Mouse (Mus musculus) heart, postnatal 0 days (tissue): ENCODE results near the gene Cebpg. TPM values are rescaled to one million over a fixed set of nuclear protein-coding genes. Genes with fewer than 3 reads are reported as not detected.

ENCODE experiments used
- ATAC-seq: fragments of 200-750 bp; cut with Nextera tagmentation; 2 replicates; pipeline ENCODE4 v1.8.0; 2017; ENCODE audit warnings: low read depth, moderate number of reproducible peaks, moderate library complexity; ENCODE audit not compliant: insufficient read depth
- DNase-seq: peaks from one replicate; pipeline ENCODE4 v3.0.0-alpha.2; 2016; ENCODE audit warnings: low spot score
- H3K27ac ChIP-seq: fragments of 300-500 bp; sonication (generic); 2 replicates; pipeline ENCODE4 v1.5.1; 2014; ENCODE audit warnings: low read depth, mild to moderate bottlenecking
- H3K27me3 ChIP-seq: fragments of 300-500 bp; sonication (generic); 2 replicates; pipeline ENCODE4 v1.6.1; 2014; ENCODE audit warnings: low read length, mixed read lengths; ENCODE audit not compliant: control insufficient read depth, insufficient read depth
- H3K36me3 ChIP-seq: fragments of 300-500 bp; sonication (generic); replicated peaks from 2 replicates; pipeline ENCODE4 v1.6.1; 2014; ENCODE audit warnings: low read length, mixed read lengths; ENCODE audit not compliant: control insufficient read depth, insufficient read depth
- H3K4me1 ChIP-seq: fragments of 300-500 bp; sonication (generic); 2 replicates; pipeline ENCODE4 v1.6.1; 2014; ENCODE audit warnings: antibody characterized with exemption; ENCODE audit not compliant: control insufficient read depth, insufficient read depth
- H3K4me2 ChIP-seq: fragments of 300-500 bp; sonication (generic); 2 replicates; pipeline ENCODE4 v1.6.1; 2014; ENCODE audit warnings: low read depth, mild to moderate bottlenecking, low read length, moderate library complexity
- H3K4me3 ChIP-seq: fragments of 300-500 bp; sonication (generic); 2 replicates; pipeline ENCODE4 v1.5.1; 2014; ENCODE audit warnings: low read depth, low read length
- H3K9ac ChIP-seq: fragments of 300-500 bp; sonication (generic); replicated peaks from 2 replicates; pipeline ENCODE4 v1.6.1; 2014; ENCODE audit warnings: low read depth, low read length, mixed read lengths
- H3K9me3 ChIP-seq: fragments of 300-500 bp; sonication (generic); replicated peaks from 2 replicates; pipeline ENCODE4 v1.6.1; 2016; ENCODE audit warnings: low read length; ENCODE audit not compliant: control insufficient read depth
- CTCF ChIP-seq: IDR thresholded peaks from 2 replicates; pipeline ENCODE4 v1.5.1; 2016; ENCODE audit warnings: antibody characterized with exemption, control low read depth, low read depth
- EP300 ChIP-seq: IDR thresholded peaks from 2 replicates; pipeline ENCODE4 v1.6.1; 2016; ENCODE audit warnings: antibody characterized with exemption, low read depth
- WGBS: fragments of 180-500 bp; shearing (Covaris S2); extraction: QIAGEN DNeasy Blood & Tissue Kit; methylation state at CpG from one replicate; pipeline ENCODE4 v1.1.7; 2014; 5-methylcytosine and 5-hydroxymethylcytosine counted together
- polyA plus RNA-seq: library from polyadenylated mRNA; unstranded; fragments of >200 nt; fragmentation: Nextera tagmentation; extraction: Ambion mirVana; gene quantifications from 2 replicates; pipeline ENCODE4 v1.2.1, GENCODE M21; 2015
- total RNA-seq: library from RNA; depleted of rRNA; stranded (reverse); fragments of >200 nt; gene quantifications from 2 replicates; pipeline ENCODE4 v1.2.3, GENCODE M21; 2014; ENCODE audit warnings: low replicate concordance

Cebpg gene
- total and polyA plus RNA-seq, 2 experiments from 2014 or later, result 9.1 to 13.4 TPM

DNA sequence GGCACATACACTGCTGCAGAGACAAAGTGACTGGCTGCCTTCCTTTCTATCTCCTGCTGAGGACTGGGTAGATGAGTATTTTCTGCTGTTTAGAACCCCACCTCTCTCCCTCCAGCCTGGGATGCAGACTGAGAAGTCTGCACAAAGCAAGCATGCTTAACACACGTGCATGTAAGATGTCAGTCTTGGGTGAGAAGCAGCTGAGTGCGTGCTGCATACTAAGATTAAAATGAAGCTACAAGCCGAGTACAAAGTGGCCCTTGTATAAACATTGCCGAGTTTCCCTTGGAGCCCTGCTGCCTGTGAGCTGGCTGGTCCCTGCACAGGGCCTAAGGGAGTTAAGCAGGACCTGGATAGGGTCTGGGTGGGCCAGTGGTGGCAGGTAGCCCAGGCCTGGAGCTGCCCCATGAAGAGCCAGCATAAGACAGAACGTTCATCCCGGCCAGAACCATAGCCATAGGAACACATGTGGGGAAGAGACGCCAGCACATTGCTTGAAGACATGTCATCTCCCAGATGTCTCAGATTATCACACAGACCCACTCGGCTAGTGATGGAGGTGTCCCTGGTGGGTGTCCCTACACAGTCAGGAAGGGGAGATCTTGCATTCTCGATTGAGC, 28.5 kb downstream of the Cebpg start:
- H3K9me3 ChIP-seq, result no peaks in the 10 kb centered on the region
- H3K4me1 ChIP-seq, result no peaks in the 10 kb centered on the region
- DNase-seq (no peak), ATAC-seq (no peak)
- no peak overlapping the region for H3K9ac ChIP-seq
- WGBS, result 62% methylated on average over 9 of the region's 9 CpGs
- peaks cover 8% of the 10 kb centered on the region; the same call in 1 of the 2 replicates for H3K36me3 ChIP-seq
- no peak overlapping the region for H3K4me2 ChIP-seq
- no peaks in the 10 kb centered on the region for H3K27me3 ChIP-seq
- TF ChIP-seq EP300, result no peak
- no peak for TF ChIP-seq CTCF
- no peak overlapping the region for H3K27ac ChIP-seq
- no peak overlapping the region for H3K4me3 ChIP-seq

DNA sequence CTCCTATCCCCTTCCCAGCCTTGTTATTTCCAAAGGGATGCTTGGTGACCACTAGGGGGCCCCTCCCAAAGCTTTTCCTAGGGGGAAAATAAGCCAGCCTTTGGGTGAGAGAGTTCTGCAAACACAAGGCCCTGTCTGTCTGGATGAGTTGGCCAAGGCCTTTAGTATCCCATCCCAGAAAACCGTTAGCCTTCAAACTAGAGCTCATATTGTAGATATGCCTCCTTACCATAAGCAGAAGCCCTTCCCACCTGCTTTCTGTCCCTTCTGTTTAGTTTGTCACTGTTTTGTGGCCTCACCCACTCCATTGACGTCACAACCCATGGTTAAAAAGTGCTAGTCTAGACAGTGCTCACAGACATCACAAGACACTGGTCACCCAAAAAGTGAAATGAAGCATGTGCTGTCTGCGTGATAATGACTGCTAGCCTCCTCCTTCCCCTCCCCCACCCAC, 29.5 kb downstream of the Cebpg start:
- Histone ChIP-seq H3K27ac (no peak overlapping the region), H3K4me1 (no peaks in the 10 kb centered on the region), H3K4me3 (no peak overlapping the region), H3K36me3 (peaks cover 7% of the 10 kb centered on the region; the same call in 1 of the 2 replicates), H3K9me3 (no peaks in the 10 kb centered on the region), H3K27me3 (no peaks in the 10 kb centered on the region), H3K4me2 (no peak overlapping the region), H3K9ac (no peak overlapping the region)
- ATAC-seq (no peak), DNase-seq (peak; percentile 23)
- WGBS, result 70% methylated on average over 3 of the region's 3 CpGs
- no peak for TF ChIP-seq EP300
- peak; percentile 52 for TF ChIP-seq CTCF

DNA sequence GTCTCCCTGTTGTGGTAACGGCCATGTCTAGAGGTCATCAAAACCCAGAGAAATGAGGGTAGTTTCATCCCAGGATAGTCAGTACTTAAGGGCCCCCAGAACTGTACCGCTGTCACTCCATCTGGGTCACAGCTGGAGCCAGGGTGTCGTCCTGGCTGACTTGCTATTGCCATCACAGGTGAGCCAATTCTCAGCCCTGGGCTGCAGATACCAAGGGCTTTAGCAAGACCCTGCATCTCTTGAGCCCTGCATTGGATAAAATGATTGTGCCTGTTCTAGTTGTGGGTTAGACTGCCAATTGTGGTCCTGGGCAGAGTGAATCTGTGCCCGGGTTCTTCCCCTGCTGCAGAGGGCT, 30.1 kb downstream of the Cebpg start:
- H3K27ac ChIP-seq, result no peak overlapping the region
- H3K4me1 ChIP-seq, result no peaks in the 10 kb centered on the region
- no peak overlapping the region for H3K4me2 ChIP-seq
- peaks cover 1% of the 10 kb centered on the region; the same call in 1 of the 2 replicates for H3K36me3 ChIP-seq
- DNase-seq (no peak), ATAC-seq (no peak)
- no peak overlapping the region for H3K4me3 ChIP-seq
- no peak overlapping the region for H3K9ac ChIP-seq
- 71% methylated on average over 4 of the region's 4 CpGs for WGBS
- no peaks in the 10 kb centered on the region for H3K9me3 ChIP-seq
- H3K27me3 ChIP-seq, result no peaks in the 10 kb centered on the region
- TF ChIP-seq CTCF, result no peak
- no peak for TF ChIP-seq EP300

DNA sequence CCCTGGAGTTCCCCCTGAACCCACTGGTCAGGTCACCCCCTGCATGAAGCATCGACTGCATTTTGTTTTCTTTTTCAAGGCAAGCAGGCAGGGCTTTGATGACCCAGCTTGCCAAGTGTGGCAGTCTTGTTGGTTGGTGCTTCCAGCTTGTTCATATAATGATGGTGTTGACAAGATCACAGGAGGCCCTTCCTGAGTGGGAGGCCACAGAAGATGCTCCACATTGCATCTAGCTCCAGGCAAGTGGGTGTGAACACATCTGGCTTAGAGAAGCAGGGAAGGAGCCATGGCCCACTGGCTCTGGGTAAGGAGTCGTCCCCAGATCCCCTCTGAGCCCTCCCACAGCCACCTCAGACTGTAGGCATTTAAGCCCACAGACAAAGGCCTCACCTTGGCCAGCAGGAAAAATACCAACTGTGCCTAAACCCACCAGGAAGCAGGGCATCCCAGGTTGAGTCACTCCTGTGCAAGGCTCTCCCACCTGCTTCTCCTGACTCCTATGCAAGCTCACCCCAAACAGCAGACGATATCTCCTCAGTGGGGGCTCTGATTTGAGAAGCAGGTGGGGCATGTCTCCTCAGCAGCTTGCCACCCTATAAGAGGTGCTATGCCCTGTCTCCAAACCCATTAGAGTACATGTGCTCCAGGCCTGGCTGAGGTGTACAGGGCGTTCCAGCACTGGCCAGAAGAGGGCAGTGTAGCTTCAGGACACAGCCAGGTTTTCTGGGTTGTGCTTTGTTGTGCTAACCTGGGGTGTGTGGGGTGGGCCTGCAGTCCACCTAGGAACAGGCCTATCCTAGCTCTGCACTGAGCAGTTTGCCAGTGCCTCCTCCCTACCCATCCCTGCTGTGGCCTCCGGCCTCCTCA, 30.7 kb downstream of the Cebpg start:
- Histone ChIP-seq H3K4me3 (no peak overlapping the region), H3K27me3 (no peaks in the 10 kb centered on the region), H3K9ac (no peak overlapping the region), H3K36me3 (no peaks in the 10 kb centered on the region), H3K9me3 (no peaks in the 10 kb centered on the region), H3K4me1 (no peaks in the 10 kb centered on the region), H3K4me2 (no peak overlapping the region), H3K27ac (no peak overlapping the region)
- DNase-seq (peak; percentile 38), ATAC-seq (peak; percentile 53; the same call in 1 of the 2 replicates)
- 45% methylated on average over 5 of the region's 5 CpGs for WGBS
- peak; percentile 92 for TF ChIP-seq CTCF
- no peak for TF ChIP-seq EP300

DNA sequence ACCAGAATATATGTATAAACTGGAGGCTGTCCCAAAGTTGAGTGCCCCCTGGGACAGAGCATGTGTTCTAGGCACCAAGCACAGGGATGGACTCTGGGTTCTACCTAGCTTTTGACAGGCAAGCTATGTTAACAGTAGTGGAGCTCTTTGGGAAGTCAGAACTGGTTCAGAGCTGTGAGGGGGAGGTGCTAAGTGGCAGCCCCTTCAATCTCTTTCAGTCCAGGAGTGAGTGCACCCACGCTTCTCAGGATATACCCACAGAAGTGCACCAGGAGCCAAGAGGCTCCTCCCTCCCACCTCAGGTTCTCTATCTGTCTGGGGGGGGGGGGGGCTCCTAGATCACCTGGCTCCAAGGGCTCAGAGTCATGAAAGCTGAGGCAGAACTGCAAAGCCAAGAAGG, 31.9 kb downstream of the Cebpg start:
- TF ChIP-seq CTCF (no peak), EP300 (no peak)
- DNase-seq, result no peak
- WGBS, result 59% methylated on average over 1 of the region's 1 CpGs
- Histone ChIP-seq H3K4me1 (no peaks in the 10 kb centered on the region), H3K4me3 (no peak overlapping the region), H3K36me3 (no peaks in the 10 kb centered on the region), H3K9ac (no peak overlapping the region), H3K27ac (no peak overlapping the region), H3K4me2 (no peak overlapping the region), H3K27me3 (no peaks in the 10 kb centered on the region), H3K9me3 (no peaks in the 10 kb centered on the region)
- ATAC-seq, result no peak
